Mouse (Mus musculus): ENCODE measurements around the gene Cdkl3.

GRCm38 (mm10) chr11:52011011-52011410 lies 7.0 kb downstream of the Cdkl3 start:
- TF ChIP-seq CTCF (IDR thresholded peaks at IDR 0.05; ENCODE audit: low read depth) (no peak), EP300 (IDR thresholded peaks at IDR 0.05; ENCODE audit: low read depth) (no peak)

All from liver, embryonic 14.5 days (tissue).